Mouse (Mus musculus) bone marrow macrophage, adult 2 months (primary cell): ENCODE results near the gene Rims3.

Source experiments
- CTCF ChIP-seq: IDR thresholded peaks from 2 replicates; pipeline ENCODE4 v1.5.1; 2012; ENCODE audit warnings: low read depth, mild to moderate bottlenecking, low read length, moderate library complexity
- POLR2A ChIP-seq: IDR thresholded peaks from 2 replicates; pipeline ENCODE4 v1.6.1; 2012; ENCODE audit warnings: mild to moderate bottlenecking, low read depth, low read length, borderline replicate concordance

GRCm38 (mm10) chr4:120924554-120925299 lies 70.1 kb downstream of the Rims3 start, which contains the start of gene Exo5:
- no peak for TF ChIP-seq POLR2A
- TF ChIP-seq CTCF, result no peak
